Mouse (Mus musculus): Measurements from ENCODE around the gene Xxylt1.

Gene Xxylt1

DNA sequence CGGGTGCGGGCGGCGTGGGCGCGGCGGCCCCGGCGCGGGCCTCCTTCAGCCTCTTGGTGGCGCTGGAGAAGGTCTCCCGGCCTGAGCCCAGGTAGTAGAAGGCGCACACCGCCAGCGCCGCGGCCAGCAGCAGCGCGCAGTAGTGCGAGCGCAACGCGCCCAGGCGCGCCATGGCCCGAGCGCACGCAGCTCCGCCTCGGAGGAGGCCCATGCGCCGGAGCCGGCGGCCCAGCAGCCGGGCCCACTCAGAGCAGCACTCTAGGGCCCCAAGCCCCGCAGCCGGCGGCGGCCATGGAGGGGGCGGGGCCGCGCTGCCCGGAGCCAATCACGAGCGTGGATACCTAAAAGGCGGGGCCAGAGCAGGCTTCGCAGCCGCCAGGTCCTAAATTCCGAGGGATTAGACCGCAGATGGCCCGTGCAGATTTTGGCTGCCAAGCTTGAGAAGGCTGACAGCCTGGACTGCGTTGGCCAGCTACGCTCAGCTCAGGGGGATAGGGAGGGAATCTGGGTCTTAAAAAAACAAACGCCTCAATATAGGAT is at the start of gene Xxylt1:
Xxylt1 (minus strand) TSS at position 308 of the 540 bp plus-strand sequence.
- peak; percentile 94 to 95 for DNase-seq

DNA sequence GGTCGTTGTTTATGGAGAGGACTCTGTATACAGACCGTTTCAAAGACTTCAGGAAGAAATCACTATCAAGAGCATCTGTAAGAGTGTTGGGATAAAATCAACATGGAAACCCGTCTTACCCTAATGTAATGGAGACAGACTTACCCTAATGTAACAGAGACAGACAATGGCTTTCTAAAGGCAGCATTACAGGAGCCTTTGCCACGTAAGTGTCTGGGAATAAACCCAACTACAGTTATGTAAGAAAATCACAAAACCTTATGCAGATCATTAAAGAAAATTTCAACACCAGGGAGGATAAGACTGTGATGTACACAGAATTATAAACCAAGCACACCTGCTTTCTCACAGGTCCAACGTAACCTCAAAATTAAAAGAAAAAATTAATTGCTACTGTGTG is 46.9 kb upstream of the Xxylt1 start:
- no peak for DNase-seq

- no peak for DNase-seq
Measured at GRCm38 (mm10) chr16:31124991-31125390, 43.8 kb upstream of the Xxylt1 start.

DNA sequence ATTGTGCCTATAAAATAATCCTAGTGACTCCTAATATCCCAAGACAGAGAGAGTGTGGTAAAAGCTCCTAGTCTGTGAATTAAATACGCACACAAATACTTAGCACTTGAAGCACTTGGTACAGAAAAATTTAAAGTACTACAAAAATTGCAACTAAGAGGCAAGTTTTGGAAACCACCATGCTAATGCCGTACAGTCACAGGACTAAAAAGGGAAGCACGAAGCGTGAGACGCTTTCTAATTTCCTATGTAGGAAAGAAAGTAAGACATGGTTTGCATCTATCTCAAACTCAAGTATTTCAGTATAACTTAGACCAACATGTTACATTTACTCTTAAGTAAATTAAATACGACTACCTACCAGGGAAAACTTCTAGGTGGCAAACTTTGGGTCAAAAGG is 40.4 kb upstream of the Xxylt1 start:
- no peak for DNase-seq

GRCm38 (mm10) chr16:31113596-31113995 is 32.4 kb upstream of the Xxylt1 start:
- no peak for DNase-seq

DNA sequence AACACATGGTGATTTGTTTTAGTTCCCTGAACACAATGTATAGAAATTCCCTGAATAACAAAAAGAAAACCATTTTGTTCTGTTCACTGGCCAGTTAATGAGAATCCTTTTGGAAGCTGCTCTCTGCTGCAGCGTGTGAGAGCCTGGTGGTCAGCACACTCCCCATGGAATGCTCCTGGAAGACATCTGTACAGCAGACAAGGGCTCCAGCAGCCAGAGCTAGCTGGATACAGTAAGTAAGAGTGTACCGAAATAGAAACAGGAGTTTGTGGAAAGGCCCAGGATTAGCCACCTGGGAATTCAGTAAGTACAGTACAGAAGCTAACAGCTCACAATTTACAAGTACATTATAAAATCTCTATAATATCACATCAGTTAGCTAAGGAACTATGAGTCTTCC is 20.1 kb upstream of the Xxylt1 start:
- no peak for DNase-seq

DNA sequence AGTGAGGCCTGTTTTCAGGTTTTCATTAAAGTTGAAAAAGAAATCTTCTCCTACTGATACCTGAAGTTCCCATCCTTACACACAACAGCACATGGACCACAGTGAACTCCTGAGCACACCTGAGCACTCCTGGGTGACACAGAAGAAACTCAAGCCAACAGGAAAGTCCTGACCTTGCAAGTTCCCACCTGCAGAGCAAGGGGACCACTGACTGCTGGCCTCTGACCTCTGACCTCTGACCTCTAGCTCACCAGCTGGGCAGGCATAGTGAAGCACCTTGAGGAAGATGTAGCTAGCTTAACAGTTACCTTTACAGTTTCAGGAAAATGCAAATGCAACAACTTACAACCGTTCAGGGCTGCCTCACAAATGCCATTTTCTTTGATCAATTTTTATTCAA is 18.7 kb upstream of the Xxylt1 start:
- DNase-seq = no peak

GRCm38 (mm10) chr16:31094036-31094435 is 12.8 kb upstream of the Xxylt1 start:
- no peak for DNase-seq

GRCm38 (mm10) chr16:31093186-31093585 is 12.0 kb upstream of the Xxylt1 start:
- no peak for DNase-seq

DNA sequence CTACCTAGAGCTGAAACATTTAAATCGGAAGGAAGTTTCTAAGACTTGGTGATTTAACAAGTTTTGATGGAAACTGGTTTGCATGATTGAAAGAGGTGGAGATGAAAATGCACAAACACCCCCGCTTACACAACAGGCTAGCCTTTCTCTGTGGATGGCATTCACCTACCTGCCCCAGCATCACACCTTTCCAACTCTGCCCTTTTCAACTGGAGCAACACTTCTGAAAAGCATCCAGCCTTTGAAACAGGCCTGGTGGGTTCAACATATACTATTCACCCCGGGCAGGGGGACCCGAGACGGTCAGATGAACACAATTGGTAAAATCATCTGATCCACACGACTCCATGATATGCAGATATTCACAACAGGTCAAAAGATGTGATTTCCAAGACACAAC is 659 bp upstream of the Xxylt1 start:
- no peak for DNase-seq

GRCm38 (mm10) chr16:31080573-31081051 is 620 bp downstream of the Xxylt1 start:
- DNase-seq = peak; percentile 74 to 78

DNA sequence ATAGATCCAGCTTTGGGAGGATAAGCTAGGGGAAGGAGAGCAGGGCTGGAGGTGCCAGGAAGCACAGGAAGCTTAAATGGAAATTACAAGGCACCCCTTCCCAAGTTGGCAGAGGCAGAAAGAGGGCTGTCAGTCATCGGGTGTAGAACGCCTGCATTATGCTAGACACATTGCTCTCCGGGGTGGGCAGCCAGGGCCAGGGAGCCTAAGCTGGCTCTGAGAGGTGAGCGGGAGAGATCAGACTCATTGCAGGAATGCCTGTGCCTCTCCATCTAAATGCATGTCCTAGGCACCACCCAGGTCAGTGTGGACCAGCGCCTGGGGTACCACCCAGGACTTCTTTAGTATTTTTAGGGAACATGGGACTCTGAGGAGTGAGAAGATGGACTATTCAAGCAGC is 3.8 kb downstream of the Xxylt1 start:
- DNase-seq = no peak

DNA sequence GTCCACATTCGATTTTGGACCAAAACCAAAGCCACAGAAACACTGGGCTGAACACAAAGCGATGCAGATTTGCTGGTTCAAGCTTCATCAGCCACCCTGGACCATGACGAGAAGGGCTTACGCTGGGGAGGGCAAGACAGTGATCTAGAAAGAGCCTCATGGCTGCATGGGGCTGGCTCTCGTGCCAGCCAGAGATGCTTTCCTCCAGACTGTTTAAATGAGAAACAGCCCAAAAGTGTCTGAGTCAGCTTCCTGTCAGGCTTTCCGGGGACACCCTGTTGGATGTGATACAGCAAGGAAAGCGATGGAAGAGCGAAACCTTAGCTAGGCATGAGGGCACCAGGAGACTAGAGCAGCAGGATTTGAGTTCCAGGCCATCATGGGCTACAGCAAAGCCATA is 4.8 kb downstream of the Xxylt1 start:
- no peak for DNase-seq

DNA sequence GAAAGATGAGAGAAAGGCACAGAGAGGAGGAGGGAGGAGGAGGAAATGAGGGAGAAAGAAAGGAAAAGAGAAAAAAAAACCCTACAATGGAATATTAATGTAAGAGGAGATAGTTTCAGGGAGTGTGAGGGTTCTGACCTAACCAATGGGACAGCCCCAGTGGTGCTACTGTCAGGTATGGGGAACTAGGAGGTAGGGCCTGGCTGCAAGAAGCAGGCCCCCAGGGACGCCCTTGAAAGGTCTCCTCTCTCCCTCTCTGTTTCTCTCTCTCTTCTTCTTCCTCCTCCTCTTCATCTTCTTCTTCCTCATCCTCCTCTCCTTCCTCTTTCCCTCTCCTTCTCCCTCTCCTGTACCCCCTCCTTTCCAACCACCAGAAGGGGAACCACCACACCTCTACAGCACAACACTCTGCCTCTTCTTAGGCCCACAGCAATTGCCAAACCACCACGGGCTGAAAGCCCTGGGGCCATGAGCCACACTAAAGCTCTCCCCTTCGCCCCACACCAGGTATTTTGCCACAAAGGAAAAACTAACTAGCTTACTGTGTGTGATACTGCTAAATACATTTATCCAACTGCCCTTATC is 6.8 kb downstream of the Xxylt1 start:
- DNase-seq = no peak

DNA sequence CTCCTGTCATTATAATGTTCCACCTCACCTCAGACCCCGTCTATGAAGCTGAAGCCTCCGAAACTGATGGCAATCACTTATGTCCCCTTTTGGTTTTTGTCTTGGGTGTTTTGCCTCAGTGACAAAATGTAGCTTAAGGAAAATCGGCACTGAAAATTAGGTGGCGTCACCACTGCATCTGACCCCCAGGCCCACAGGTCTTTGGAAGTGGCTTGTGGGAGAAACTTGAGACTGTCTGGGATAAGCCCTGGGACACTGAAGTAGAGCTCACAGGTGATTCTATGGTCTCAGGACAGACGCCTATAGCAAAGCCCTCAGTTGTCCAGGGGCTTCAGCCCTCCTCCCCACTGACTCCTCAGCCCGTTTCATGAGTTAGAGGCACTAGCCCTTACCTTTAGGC is 9.5 kb downstream of the Xxylt1 start:
- DNase-seq = no peak

DNA sequence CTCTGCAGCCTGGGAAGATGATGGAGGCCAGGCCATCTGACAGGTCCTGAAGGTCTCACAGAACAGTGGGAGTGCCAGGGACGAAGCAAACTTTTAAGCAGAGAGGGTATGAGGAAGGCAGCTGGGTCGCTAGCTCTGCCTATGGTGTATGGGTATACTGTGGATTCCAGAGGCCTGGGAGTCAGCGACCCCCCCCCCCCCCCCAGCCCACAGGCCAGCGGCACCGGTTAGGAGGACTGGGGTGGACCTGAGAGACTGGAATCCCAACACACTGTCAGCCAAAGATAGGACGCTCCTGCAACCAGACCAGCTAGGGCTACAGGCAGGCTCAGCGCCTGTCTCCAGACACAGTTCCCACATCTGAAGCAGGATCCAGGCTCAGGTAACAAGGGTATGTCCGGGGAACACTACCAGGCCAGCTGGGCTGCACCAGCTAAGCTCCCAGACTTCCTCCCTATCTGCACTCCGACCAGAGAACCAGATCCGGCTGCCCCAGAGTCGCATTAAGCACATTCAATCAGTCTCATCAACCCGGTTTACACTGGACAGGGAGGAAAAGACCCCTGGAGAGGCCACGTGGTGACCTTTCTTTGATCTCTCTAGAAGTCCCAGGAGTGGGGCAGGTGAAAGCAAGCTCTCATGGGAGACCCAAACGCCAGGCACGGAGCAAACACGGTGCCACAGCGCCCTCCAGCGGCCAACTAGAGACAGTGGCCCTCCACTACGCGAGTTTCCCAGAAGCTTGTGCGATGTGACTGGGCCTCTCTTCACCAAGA is 10.7 kb downstream of the Xxylt1 start:
- peak; percentile 82 to 86 for DNase-seq

- DNase-seq = no peak
Measured at GRCm38 (mm10) chr16:31069211-31070166, 11.7 kb downstream of the Xxylt1 start.

- DNase-seq = peak; percentile 73 to 85
Measured at GRCm38 (mm10) chr16:31068280-31068679, 13.0 kb downstream of the Xxylt1 start.

DNA sequence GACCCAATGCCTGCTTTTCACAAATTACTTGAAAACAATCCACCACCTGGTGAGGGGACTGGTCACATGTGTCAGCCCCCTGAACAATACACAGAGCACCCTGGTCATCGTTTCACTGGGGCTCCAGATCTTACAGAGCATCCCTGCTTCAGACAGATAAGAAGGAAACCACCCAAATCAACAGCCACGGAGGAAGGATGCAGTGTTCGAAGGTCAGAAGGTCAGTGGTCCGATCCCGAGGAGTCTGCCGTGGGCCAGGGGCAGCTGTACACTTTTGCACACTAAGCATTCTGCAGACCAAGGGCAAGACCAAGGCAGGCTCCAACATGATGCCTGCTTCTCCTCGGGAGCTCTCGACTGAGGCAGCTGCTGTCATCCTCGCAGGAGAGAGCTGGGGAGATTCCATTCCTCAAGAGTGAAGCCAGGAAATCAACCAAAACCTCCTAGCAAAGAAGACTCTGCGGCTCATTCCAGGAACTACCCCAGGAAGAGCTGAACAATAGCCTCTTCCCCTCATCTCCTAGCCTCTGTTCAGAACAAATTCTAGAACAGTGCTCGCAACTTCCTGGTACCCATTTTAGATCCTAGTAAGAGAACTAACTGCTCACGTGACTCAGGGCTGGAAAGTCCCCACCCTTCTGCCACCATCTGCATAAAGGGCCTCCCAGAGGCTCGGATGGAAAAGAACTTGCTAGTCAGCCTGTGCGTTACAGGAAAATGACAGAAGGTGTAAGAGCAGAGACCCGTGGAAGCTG is 14.7 kb downstream of the Xxylt1 start:
- DNase-seq = peak; percentile 66 to 69

- DNase-seq = no peak
Measured at GRCm38 (mm10) chr16:31064782-31065181, 16.4 kb downstream of the Xxylt1 start.

GRCm38 (mm10) chr16:31062918-31063317 is 18.3 kb downstream of the Xxylt1 start:
- DNase-seq = no peak

GRCm38 (mm10) chr16:31061246-31061880 is 19.9 kb downstream of the Xxylt1 start:
- DNase-seq = no peak
